Mouse (Mus musculus): ENCODE results near the gene Iscu. TPM values are rescaled to one million over a fixed set of nuclear protein-coding genes. Genes with fewer than 3 reads are reported as not detected.
"Not testable (repeated sequence)": the region's sequence is repeated elsewhere in the genome, so short reads cannot be mapped to it uniquely, and the experiment has no call there.

Gene Iscu
- polyA plus RNA-seq, 1 experiment from 2014 or later: 112 TPM

GRCm38 (mm10) chr5:113806414-113806813 lies 33.9 kb downstream of the Iscu start:
- WGBS: 9% methylated on average over 10 of the region's 10 CpGs
- H3K4me2 ChIP-seq (ENCODE audit: low read depth, low read length): no peak overlapping the region
- peak overlapping the region; percentile 57 for H3K27ac ChIP-seq (ENCODE audit: low read length)
- 0 out of 2 replicates have a peak overlapping the region, but pooled peaks have one; percentile 21 for H3K9ac ChIP-seq (ENCODE audit: low read length)
- H3K27me3 ChIP-seq (ENCODE audit: control insufficient read depth, insufficient read depth, low read length): no peaks in the 10 kb centered on the region
- H3K9me3 ChIP-seq (replicated peaks; ENCODE audit: control insufficient read depth, low read length): 0 out of 2 replicates have a peak, but pooled peaks cover 3% of the 10 kb centered on the region
- ATAC-seq (ENCODE audit: insufficient read depth, low FRiP score): 0 out of 2 replicates have a peak, but pooled peaks have one; percentile 14
- H3K4me3 ChIP-seq (replicated peaks; ENCODE audit: low read length): no peak overlapping the region
- no peaks in the 10 kb centered on the region for H3K36me3 ChIP-seq (ENCODE audit: control insufficient read depth, insufficient read depth, low read length)
- H3K4me1 ChIP-seq (ENCODE audit: control insufficient read depth, insufficient read depth, low read length): peaks cover 12% of the 10 kb centered on the region; the same call in 1 of the 2 replicates

GRCm38 (mm10) chr5:113807712-113808111 lies 35.2 kb downstream of the Iscu start:
- ATAC-seq (ENCODE audit: insufficient read depth, low FRiP score): no peak
- peak overlapping the region; percentile 51 for H3K27ac ChIP-seq (ENCODE audit: low read length)

GRCm38 (mm10) chr5:113808177-113808576 lies 35.6 kb downstream of the Iscu start:
- WGBS: 44% methylated on average over 2 of the region's 2 CpGs
- no peak for ATAC-seq (ENCODE audit: insufficient read depth, low FRiP score)
- H3K4me3 ChIP-seq (replicated peaks; ENCODE audit: low read length): no peak overlapping the region
- peak overlapping the region; percentile 51 for H3K27ac ChIP-seq (ENCODE audit: low read length)
- H3K4me1 ChIP-seq (ENCODE audit: control insufficient read depth, insufficient read depth, low read length): peaks cover 12% of the 10 kb centered on the region; the same call in 1 of the 2 replicates
- no peak overlapping the region for H3K9ac ChIP-seq (ENCODE audit: low read length)
- H3K27me3 ChIP-seq (ENCODE audit: control insufficient read depth, insufficient read depth, low read length): no peaks in the 10 kb centered on the region
- H3K9me3 ChIP-seq (replicated peaks; ENCODE audit: control insufficient read depth, low read length): 0 out of 2 replicates have a peak, but pooled peaks cover 3% of the 10 kb centered on the region
- no peaks in the 10 kb centered on the region for H3K36me3 ChIP-seq (ENCODE audit: control insufficient read depth, insufficient read depth, low read length)
- no peak overlapping the region for H3K4me2 ChIP-seq (ENCODE audit: low read depth, low read length)

More at GRCm38 (mm10) chr5:113807712-113808111, 35.2 kb downstream of the Iscu start:
- Histone ChIP-seq H3K27me3 (ENCODE audit: control insufficient read depth, insufficient read depth, low read length) (no peaks in the 10 kb centered on the region), H3K4me3 (replicated peaks; ENCODE audit: low read length) (no peak overlapping the region), H3K9ac (ENCODE audit: low read length) (no peak overlapping the region), H3K36me3 (ENCODE audit: control insufficient read depth, insufficient read depth, low read length) (no peaks in the 10 kb centered on the region), H3K4me1 (ENCODE audit: control insufficient read depth, insufficient read depth, low read length) (peaks cover 12% of the 10 kb centered on the region; the same call in 1 of the 2 replicates), H3K9me3 (replicated peaks; ENCODE audit: control insufficient read depth, low read length) (0 out of 2 replicates have a peak, but pooled peaks cover 3% of the 10 kb centered on the region), H3K4me2 (ENCODE audit: low read depth, low read length) (no peak overlapping the region)
- WGBS: 57% methylated on average over 9 of the region's 9 CpGs

DNA sequence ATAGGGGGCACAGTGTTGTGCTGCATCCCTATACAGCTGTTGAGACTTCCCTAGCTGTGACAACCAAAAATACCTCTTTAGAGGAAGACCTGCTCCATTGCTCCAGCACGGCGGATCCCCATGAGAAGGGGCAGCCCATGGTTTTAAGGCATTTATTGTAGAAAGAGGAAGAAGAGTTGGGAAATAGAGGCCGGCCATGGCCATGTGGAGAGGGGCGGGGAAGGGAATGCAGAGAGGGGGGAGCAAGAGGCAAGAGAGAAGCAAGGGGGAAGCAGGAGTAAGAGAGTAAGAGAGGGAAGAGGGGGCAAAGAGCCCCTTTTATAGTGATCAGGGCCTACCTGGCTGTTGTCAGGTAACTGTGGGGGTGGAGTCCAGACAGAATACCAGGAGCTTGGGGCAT lies 37.6 kb downstream of the Iscu start:
- Histone ChIP-seq H3K9me3 (replicated peaks; ENCODE audit: control insufficient read depth, low read length) (0 out of 2 replicates have a peak, but pooled peaks cover 3% of the 10 kb centered on the region), H3K27me3 (ENCODE audit: control insufficient read depth, insufficient read depth, low read length) (no peaks in the 10 kb centered on the region; the same call in 1 of the 2 replicates), H3K9ac (ENCODE audit: low read length) (no peak overlapping the region), H3K4me2 (ENCODE audit: low read depth, low read length) (no peak overlapping the region), H3K27ac (ENCODE audit: low read length) (no peak overlapping the region), H3K4me3 (replicated peaks; ENCODE audit: low read length) (no peak overlapping the region), H3K36me3 (ENCODE audit: control insufficient read depth, insufficient read depth, low read length) (no peaks in the 10 kb centered on the region), H3K4me1 (ENCODE audit: control insufficient read depth, insufficient read depth, low read length) (peaks cover 12% of the 10 kb centered on the region; the same call in 1 of the 2 replicates)
- WGBS: 90% methylated on average over 4 of the region's 4 CpGs
- ATAC-seq (ENCODE audit: insufficient read depth, low FRiP score): no peak

- H3K4me1 ChIP-seq (ENCODE audit: control insufficient read depth, insufficient read depth, low read length); ATAC-seq (ENCODE audit: insufficient read depth, low FRiP score); H3K4me2 ChIP-seq (ENCODE audit: low read depth, low read length); H3K27me3 ChIP-seq (ENCODE audit: control insufficient read depth, insufficient read depth, low read length); H3K36me3 ChIP-seq (ENCODE audit: control insufficient read depth, insufficient read depth, low read length); H3K9me3 ChIP-seq (replicated peaks; ENCODE audit: control insufficient read depth, low read length); H3K4me3 ChIP-seq (replicated peaks; ENCODE audit: low read length); H3K27ac ChIP-seq (ENCODE audit: low read length); H3K9ac ChIP-seq (ENCODE audit: low read length): not testable (repeated sequence)
- 16% methylated on average over 11 of the region's 12 CpGs for WGBS
These were observed 39.4 kb downstream of the Iscu start for GRCm38 (mm10) chr5:113811824-113812420.

GRCm38 (mm10) chr5:113812638-113813037 lies 40.1 kb downstream of the Iscu start:
- Histone ChIP-seq H3K4me3 (replicated peaks; ENCODE audit: low read length) (no peak overlapping the region), H3K27ac (ENCODE audit: low read length) (no peak overlapping the region), H3K4me2 (ENCODE audit: low read depth, low read length) (no peak overlapping the region), H3K27me3 (ENCODE audit: control insufficient read depth, insufficient read depth, low read length) (no peaks in the 10 kb centered on the region; the same call in 1 of the 2 replicates), H3K36me3 (ENCODE audit: control insufficient read depth, insufficient read depth, low read length) (no peaks in the 10 kb centered on the region), H3K4me1 (ENCODE audit: control insufficient read depth, insufficient read depth, low read length) (peaks cover 6% of the 10 kb centered on the region; the same call in 1 of the 2 replicates), H3K9ac (ENCODE audit: low read length) (no peak overlapping the region), H3K9me3 (replicated peaks; ENCODE audit: control insufficient read depth, low read length) (0 out of 2 replicates have a peak, but pooled peaks cover 3% of the 10 kb centered on the region)
- WGBS: 85% methylated on average over 2 of the region's 2 CpGs
- ATAC-seq (ENCODE audit: insufficient read depth, low FRiP score): no peak

GRCm38 (mm10) chr5:113813608-113814007 lies 41.1 kb downstream of the Iscu start:
- WGBS: 24% methylated on average over 9 of the region's 9 CpGs
- no peak overlapping the region for H3K27ac ChIP-seq (ENCODE audit: low read length)
- H3K4me2 ChIP-seq (ENCODE audit: low read depth, low read length): no peak overlapping the region
- H3K9me3 ChIP-seq (replicated peaks; ENCODE audit: control insufficient read depth, low read length): 0 out of 2 replicates have a peak, but pooled peaks cover 3% of the 10 kb centered on the region
- ATAC-seq (ENCODE audit: insufficient read depth, low FRiP score): no peak
- no peak overlapping the region for H3K9ac ChIP-seq (ENCODE audit: low read length)
- H3K4me1 ChIP-seq (ENCODE audit: control insufficient read depth, insufficient read depth, low read length): no peaks in the 10 kb centered on the region
- no peaks in the 10 kb centered on the region for H3K36me3 ChIP-seq (ENCODE audit: control insufficient read depth, insufficient read depth, low read length)
- no peak overlapping the region for H3K4me3 ChIP-seq (replicated peaks; ENCODE audit: low read length)
- H3K27me3 ChIP-seq (ENCODE audit: control insufficient read depth, insufficient read depth, low read length): no peaks in the 10 kb centered on the region; the same call in 1 of the 2 replicates

DNA sequence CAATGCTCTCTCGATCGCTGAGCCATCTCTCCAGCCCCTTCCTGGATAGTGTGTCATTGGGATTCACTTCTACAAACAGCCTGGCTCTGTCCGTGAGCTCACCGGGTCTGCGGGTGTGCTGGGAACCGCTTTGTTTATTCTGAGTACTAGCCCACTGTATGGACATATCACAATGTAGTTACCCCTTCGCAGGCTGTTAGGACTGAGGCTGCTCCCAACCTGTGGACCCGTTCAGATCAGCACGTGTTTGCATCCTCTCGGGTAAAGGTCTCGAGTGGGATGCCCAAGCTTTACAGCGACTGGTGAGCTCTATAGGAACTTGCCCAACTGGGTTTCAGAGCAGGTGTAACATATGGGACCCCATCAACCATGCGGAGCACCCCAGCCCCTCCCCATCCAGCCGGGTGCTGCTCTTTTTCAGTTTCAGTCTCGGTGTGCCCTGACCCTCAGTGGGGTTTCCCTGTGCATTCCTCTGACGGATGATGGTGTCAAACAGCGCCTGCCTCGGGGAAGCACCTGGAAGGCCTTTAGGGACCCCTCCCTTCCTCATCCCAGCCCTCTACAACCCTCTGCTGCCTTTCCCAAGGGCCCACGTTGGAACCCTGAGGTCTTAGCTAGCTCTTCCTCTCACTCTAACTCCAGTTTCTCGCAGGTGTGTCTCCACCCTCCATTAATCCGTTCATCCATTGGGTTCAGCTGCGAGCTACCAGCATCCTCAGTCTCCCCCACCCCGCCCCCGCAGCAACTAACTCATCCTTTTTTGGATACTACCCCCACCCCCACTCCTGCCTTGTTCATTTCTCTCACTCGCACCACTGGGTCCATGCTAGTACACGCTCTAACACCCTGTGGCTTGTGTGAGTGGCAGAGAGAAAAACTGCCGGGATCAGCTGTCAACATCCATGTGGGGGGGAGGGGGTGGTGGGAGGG lies 41.8 kb downstream of the Iscu start:
- Histone ChIP-seq H3K9me3 (replicated peaks; ENCODE audit: control insufficient read depth, low read length) (0 out of 2 replicates have a peak, but pooled peaks cover 3% of the 10 kb centered on the region), H3K27me3 (ENCODE audit: control insufficient read depth, insufficient read depth, low read length) (no peaks in the 10 kb centered on the region; the same call in 1 of the 2 replicates), H3K27ac (ENCODE audit: low read length) (no peak overlapping the region), H3K4me3 (replicated peaks; ENCODE audit: low read length) (no peak overlapping the region), H3K36me3 (ENCODE audit: control insufficient read depth, insufficient read depth, low read length) (no peaks in the 10 kb centered on the region), H3K9ac (ENCODE audit: low read length) (no peak overlapping the region), H3K4me1 (ENCODE audit: control insufficient read depth, insufficient read depth, low read length) (no peaks in the 10 kb centered on the region), H3K4me2 (ENCODE audit: low read depth, low read length) (no peak overlapping the region)
- WGBS: 34% methylated on average over 27 of the region's 27 CpGs
- ATAC-seq (ENCODE audit: insufficient read depth, low FRiP score): no peak

GRCm38 (mm10) chr5:113815041-113815389 lies 42.5 kb downstream of the Iscu start:
- Histone ChIP-seq H3K27ac (ENCODE audit: low read length) (no peak overlapping the region), H3K36me3 (ENCODE audit: control insufficient read depth, insufficient read depth, low read length) (no peaks in the 10 kb centered on the region), H3K4me3 (replicated peaks; ENCODE audit: low read length) (no peak overlapping the region), H3K27me3 (ENCODE audit: control insufficient read depth, insufficient read depth, low read length) (no peaks in the 10 kb centered on the region; the same call in 1 of the 2 replicates), H3K9me3 (replicated peaks; ENCODE audit: control insufficient read depth, low read length) (0 out of 2 replicates have a peak, but pooled peaks cover 3% of the 10 kb centered on the region), H3K9ac (ENCODE audit: low read length) (no peak overlapping the region), H3K4me2 (ENCODE audit: low read depth, low read length) (no peak overlapping the region), H3K4me1 (ENCODE audit: control insufficient read depth, insufficient read depth, low read length) (no peaks in the 10 kb centered on the region)
- WGBS: 56% methylated on average over 11 of the region's 11 CpGs
- no peak for ATAC-seq (ENCODE audit: insufficient read depth, low FRiP score)
